Mouse (Mus musculus): ENCODE data around the gene Tsga10ip. TPM values are rescaled to one million over a fixed set of nuclear protein-coding genes. Genes with fewer than 3 reads are reported as not detected.

Gene Tsga10ip
- total and polyA plus RNA-seq, 2 experiments, result not detected

GRCm38 (mm10) chr19:5345297-5346131, 56.8 kb downstream of the Tsga10ip start:
- WGBS, result 82% methylated on average over 6 of the region's 6 CpGs
- Histone ChIP-seq H3K27me3 (ENCODE audit: control insufficient read depth, insufficient read depth, low read length) (no peaks in the 10 kb centered on the region), H3K79me2 (ENCODE audit: control insufficient read depth, insufficient read depth, low read length) (no peaks in the 10 kb centered on the region), H3K9ac (ENCODE audit: low read depth, low read length) (no peak overlapping the region), H3K36me3 (ENCODE audit: control insufficient read depth, insufficient read depth, low read length) (no peaks in the 10 kb centered on the region), H3K27ac (replicated peaks; ENCODE audit: insufficient read depth, low read depth, low read length) (no peak overlapping the region), H3K4me3 (ENCODE audit: insufficient read depth, low read depth, low read length) (no peak overlapping the region), H3K4me1 (ENCODE audit: control insufficient read depth, insufficient read depth, low read length) (peaks cover 3% of the 10 kb centered on the region; the same call in 1 of the 2 replicates)
- no peak for DNase-seq (ENCODE audit: extremely low read depth, low read depth, low spot score)
- TF ChIP-seq CTCF (IDR thresholded peaks at IDR 0.05; ENCODE audit: low read depth, low read length), result no peak
- no peak for TF ChIP-seq POLR2A (IDR thresholded peaks at IDR 0.05; ENCODE audit: extremely low read depth, insufficient read depth, low read length)

GRCm38 (mm10) chr19:5341360-5341759, 61.0 kb downstream of the Tsga10ip start:
- no peak overlapping the region for H3K4me3 ChIP-seq (ENCODE audit: insufficient read depth, low read depth, low read length)
- no peak overlapping the region for H3K27ac ChIP-seq (replicated peaks; ENCODE audit: insufficient read depth, low read depth, low read length)
- 90% methylated on average over 7 of the region's 7 CpGs for WGBS
- DNase-seq (ENCODE audit: extremely low read depth, low read depth, low spot score), result no peak
- H3K9ac ChIP-seq (ENCODE audit: low read depth, low read length), result no peak overlapping the region
- no peaks in the 10 kb centered on the region for H3K36me3 ChIP-seq (ENCODE audit: control insufficient read depth, insufficient read depth, low read length)
- no peaks in the 10 kb centered on the region for H3K4me1 ChIP-seq (ENCODE audit: control insufficient read depth, insufficient read depth, low read length)
- no peaks in the 10 kb centered on the region for H3K27me3 ChIP-seq (ENCODE audit: control insufficient read depth, insufficient read depth, low read length)
- H3K79me2 ChIP-seq (ENCODE audit: control insufficient read depth, insufficient read depth, low read length), result no peaks in the 10 kb centered on the region
- TF ChIP-seq CTCF (IDR thresholded peaks at IDR 0.05; ENCODE audit: low read depth, low read length) (no peak), POLR2A (IDR thresholded peaks at IDR 0.05; ENCODE audit: extremely low read depth, insufficient read depth, low read length) (no peak)

Other genes with a start within 250 kb of the Tsga10ip start
- gene Pacs1, start 129.4 kb downstream of the Tsga10ip start, total RNA-seq (2014; rRNA removed), result 1.1 and 3.3 TPM in 2 replicates
- gene Pacs1, start 129.4 kb downstream of the Tsga10ip start, polyA plus RNA-seq (2012; rRNA removed), result 2.4 and 3.0 TPM in 2 replicates
- gene Sf3b2, start 107.1 kb downstream of the Tsga10ip start, total RNA-seq (2014; rRNA removed), result 58.1 and 60.0 TPM in 2 replicates
- 60.8 and 61.4 TPM in 2 replicates for gene Sf3b2, start 107.1 kb downstream of the Tsga10ip start, polyA plus RNA-seq (2012; rRNA removed)
- not detected in 2 replicates for gene Gal3st3, start 104.2 kb downstream of the Tsga10ip start, total RNA-seq (2014; rRNA removed)
- not detected in 2 replicates for gene Gal3st3, start 104.2 kb downstream of the Tsga10ip start, polyA plus RNA-seq (2012; rRNA removed)
- gene Catsper1, start 66.8 kb downstream of the Tsga10ip start, total RNA-seq (2014; rRNA removed), result not detected in 2 replicates
- 0.05 TPM in 1 of 2 replicates, not detected in the other for gene Catsper1, start 66.8 kb downstream of the Tsga10ip start, polyA plus RNA-seq (2012; rRNA removed)
- not detected in 2 replicates for gene Cst6, start 53.0 kb downstream of the Tsga10ip start, total RNA-seq (2014; rRNA removed)
- gene Cst6, start 53.0 kb downstream of the Tsga10ip start, polyA plus RNA-seq (2012; rRNA removed), result not detected in 2 replicates
- gene Eif1ad, start 35.8 kb downstream of the Tsga10ip start, total RNA-seq (2014; rRNA removed), result 12.7 and 14.0 TPM in 2 replicates
- 23.9 and 25.9 TPM in 2 replicates for gene Eif1ad, start 35.8 kb downstream of the Tsga10ip start, polyA plus RNA-seq (2012; rRNA removed)
- gene Banf1, start 35.4 kb downstream of the Tsga10ip start, total RNA-seq (2014; rRNA removed), result 20.2 and 21.5 TPM in 2 replicates
- gene Banf1, start 35.4 kb downstream of the Tsga10ip start, polyA plus RNA-seq (2012; rRNA removed), result 68.5 and 71.2 TPM in 2 replicates
- 17.5 and 23.2 TPM in 2 replicates for gene Sart1, start 13.8 kb downstream of the Tsga10ip start, total RNA-seq (2014; rRNA removed)
- gene Sart1, start 13.8 kb downstream of the Tsga10ip start, polyA plus RNA-seq (2012; rRNA removed), result 8.3 TPM in 2 replicates
- gene Drap1, start 22.5 kb upstream of the Tsga10ip start, total RNA-seq (2014; rRNA removed), result 67.4 and 80.5 TPM in 2 replicates
- 57.1 and 59.2 TPM in 2 replicates for gene Drap1, start 22.5 kb upstream of the Tsga10ip start, polyA plus RNA-seq (2012; rRNA removed)
- 7.8 and 11.5 TPM in 2 replicates for gene AI837181, start 22.6 kb upstream of the Tsga10ip start, total RNA-seq (2014; rRNA removed)
- gene AI837181, start 22.6 kb upstream of the Tsga10ip start, polyA plus RNA-seq (2012; rRNA removed), result 34.1 and 36.6 TPM in 2 replicates
- not detected in 2 replicates for gene Fosl1, start 45.0 kb upstream of the Tsga10ip start, total RNA-seq (2014; rRNA removed)
- gene Fosl1, start 45.0 kb upstream of the Tsga10ip start, polyA plus RNA-seq (2012; rRNA removed), result not detected in 2 replicates
- 2.7 and 3.3 TPM in 2 replicates for gene Ccdc85b, start 55.4 kb upstream of the Tsga10ip start, total RNA-seq (2014; rRNA removed)
- 2.4 and 2.6 TPM in 2 replicates for gene Ccdc85b, start 55.4 kb upstream of the Tsga10ip start, polyA plus RNA-seq (2012; rRNA removed)
- 25.8 and 32.0 TPM in 2 replicates for gene Fibp, start 58.1 kb upstream of the Tsga10ip start, total RNA-seq (2014; rRNA removed)
- gene Fibp, start 58.1 kb upstream of the Tsga10ip start, polyA plus RNA-seq (2012; rRNA removed), result 38.5 and 46.6 TPM in 2 replicates
- gene Ctsw, start 66.0 kb upstream of the Tsga10ip start, total RNA-seq (2014; rRNA removed), result 0.37 and 0.40 TPM in 2 replicates
- gene Ctsw, start 66.0 kb upstream of the Tsga10ip start, polyA plus RNA-seq (2012; rRNA removed), result 1.1 and 1.5 TPM in 2 replicates
- 4.0 and 4.3 TPM in 2 replicates for gene Efemp2, start 71.4 kb upstream of the Tsga10ip start, total RNA-seq (2014; rRNA removed)
- gene Efemp2, start 71.4 kb upstream of the Tsga10ip start, polyA plus RNA-seq (2012; rRNA removed), result 7.7 and 8.5 TPM in 2 replicates
- 8.1 and 10.9 TPM in 2 replicates for gene Mus81, start 85.9 kb upstream of the Tsga10ip start, total RNA-seq (2014; rRNA removed)
- 21.2 and 22.9 TPM in 2 replicates for gene Mus81, start 85.9 kb upstream of the Tsga10ip start, polyA plus RNA-seq (2012; rRNA removed)
- gene Cfl1, start 87.9 kb upstream of the Tsga10ip start, total RNA-seq (2014; rRNA removed), result 117 and 122 TPM in 2 replicates
- gene Cfl1, start 87.9 kb upstream of the Tsga10ip start, polyA plus RNA-seq (2012; rRNA removed), result 177 and 193 TPM in 2 replicates
- 0.83 and 0.87 TPM in 2 replicates for gene 1700020D05Rik, start 101.3 kb upstream of the Tsga10ip start, total RNA-seq (2014; rRNA removed)
- 0.30 and 0.59 TPM in 2 replicates for gene 1700020D05Rik, start 101.3 kb upstream of the Tsga10ip start, polyA plus RNA-seq (2012; rRNA removed)
- 1.6 and 1.8 TPM in 2 replicates for gene Snx32, start 108.0 kb upstream of the Tsga10ip start, total RNA-seq (2014; rRNA removed)
- gene Snx32, start 108.0 kb upstream of the Tsga10ip start, polyA plus RNA-seq (2012; rRNA removed), result 4.1 and 4.5 TPM in 2 replicates
- not detected in 2 replicates for gene Ovol1, start 158.1 kb upstream of the Tsga10ip start, total RNA-seq (2014; rRNA removed)
- gene Ovol1, start 158.1 kb upstream of the Tsga10ip start, polyA plus RNA-seq (2012; rRNA removed), result 0.12 TPM in 1 of 2 replicates, not detected in the other
- gene Ap5b1, start 165.5 kb upstream of the Tsga10ip start, total RNA-seq (2014; rRNA removed), result 2.7 and 2.8 TPM in 2 replicates
- 3.4 and 5.3 TPM in 2 replicates for gene Ap5b1, start 165.5 kb upstream of the Tsga10ip start, polyA plus RNA-seq (2012; rRNA removed)
- gene Rnaseh2c, start 199.3 kb upstream of the Tsga10ip start, total RNA-seq (2014; rRNA removed), result 47.9 and 51.4 TPM in 2 replicates
- 56.3 and 58.0 TPM in 2 replicates for gene Rnaseh2c, start 199.3 kb upstream of the Tsga10ip start, polyA plus RNA-seq (2012; rRNA removed)
- gene Kat5, start 207.7 kb upstream of the Tsga10ip start, total RNA-seq (2014; rRNA removed), result 15.9 and 16.8 TPM in 2 replicates
- 23.0 and 23.6 TPM in 2 replicates for gene Kat5, start 207.7 kb upstream of the Tsga10ip start, polyA plus RNA-seq (2012; rRNA removed)
- gene Rela, start 235.0 kb upstream of the Tsga10ip start, total RNA-seq (2014; rRNA removed), result 7.6 and 13.0 TPM in 2 replicates
- gene Rela, start 235.0 kb upstream of the Tsga10ip start, polyA plus RNA-seq (2012; rRNA removed), result 47.6 and 65.7 TPM in 2 replicates